8 mouse cellular contexts compared by ENCODE assay signal in the genomic region with DNA sequence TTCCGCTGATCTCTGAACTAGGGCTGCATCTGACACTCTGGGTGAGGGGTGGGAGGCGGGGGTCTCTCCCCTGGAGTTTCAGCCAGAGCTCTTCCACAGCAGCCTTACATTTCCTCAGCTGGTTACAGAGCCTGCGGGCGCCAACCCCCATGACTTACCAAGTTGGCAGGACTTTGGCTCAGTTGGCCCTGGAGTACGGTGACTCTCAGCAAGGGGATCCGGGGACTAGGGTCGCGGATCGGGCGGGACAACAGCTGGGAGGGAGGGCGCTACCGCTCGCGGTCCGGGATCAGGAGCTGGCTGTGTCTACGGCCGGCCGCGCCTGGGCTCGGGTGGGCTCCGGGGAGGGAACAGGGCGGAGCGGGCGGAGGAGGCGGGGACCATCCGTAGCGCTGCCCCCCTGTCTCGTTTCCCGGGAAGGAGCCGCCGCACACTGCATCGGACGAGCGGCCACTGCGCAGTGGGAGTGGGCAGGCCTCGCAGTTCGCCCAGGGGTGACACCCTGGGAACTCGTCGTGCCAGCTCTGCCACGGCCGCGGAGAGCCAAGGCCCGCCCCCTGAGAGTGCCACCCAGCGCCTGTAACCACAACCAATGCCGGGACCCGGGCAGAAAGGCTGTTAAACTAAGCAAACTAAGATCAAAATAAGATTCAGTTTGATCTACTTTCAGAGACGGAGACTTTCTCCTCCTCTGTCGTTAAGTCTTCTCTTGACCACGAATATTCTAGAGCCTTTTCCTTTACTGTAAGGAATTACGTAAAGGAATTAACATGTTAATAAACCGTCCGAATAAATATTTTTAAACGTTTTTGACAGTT. TPM values are rescaled to one million over a fixed set of nuclear protein-coding genes. Genes with fewer than 3 reads are reported as not detected.
DNase-seq lines count a peak whose midpoint lies in the region; ATAC-seq and TF ChIP-seq lines count a peak whose summit lies in the region.

A gene (minus strand): TSS at position 502 of the 818 bp plus-strand sequence.

- peak; percentile 89 for DNase-seq in Muller cell, postnatal 12 days (ENCODE audit: inconsistent ontology term)
- peak; percentile 35 to 39 for DNase-seq in cerebellum, postnatal 36 days
- DNase-seq in gastrocnemius, adult 2 months = peak; percentile 93
- peak; percentile 59 to 67 for DNase-seq in layer of hippocampus, postnatal 36 days
- DNase-seq in lung, postnatal 36 days = peak; percentile 93
- DNase-seq in retina, postnatal 1 day = peak; percentile 82
- peak; percentile 74 for DNase-seq in thymus, postnatal 4 days

- peak within 1 kb of the TSS; percentile 97 for H3K27ac ChIP-seq in gastrocnemius, adult 2 months
- peak within 1 kb of the TSS; percentile 71 for H3K27ac ChIP-seq in hindbrain, embryonic 15.5 days (replicated peaks)

- H3K9ac ChIP-seq in hindbrain, embryonic 15.5 days = peak within 1 kb of the TSS; percentile 40

- no peaks in the 10 kb centered on the region for H3K36me3 ChIP-seq in hindbrain, embryonic 15.5 days

- peaks cover 13% of the 10 kb centered on the region for H3K4me1 ChIP-seq in hindbrain, embryonic 15.5 days (replicated peaks)

- peak within 1 kb of the TSS; percentile 81 for H3K4me3 ChIP-seq in gastrocnemius, adult 2 months
- peak within 1 kb of the TSS; percentile 66 for H3K4me3 ChIP-seq in hindbrain, embryonic 15.5 days

- peak within 1 kb of the TSS; percentile 97 for H3K4me2 ChIP-seq in hindbrain, embryonic 15.5 days

- ATAC-seq in hindbrain, embryonic 15.5 days (ENCODE audit: low FRiP score, low read depth) = peak; percentile 90

- H3K27me3 ChIP-seq in hindbrain, embryonic 15.5 days = peaks cover 17% of the 10 kb centered on the region

- no peaks in the 10 kb centered on the region for H3K9me3 ChIP-seq in hindbrain, embryonic 15.5 days

- intact Hi-C loops in gastrocnemius, adult 2 months (cut with DNase I) = loop anchor here (1.0 to 5.0 kb wide), 2 partner anchors 20 to 160 kb away; a partner anchor contains a TSS

- TF ChIP-seq CTCF in gastrocnemius, adult 2 months (IDR thresholded peaks at IDR 0.05) = peak; percentile 21; the same call in 1 of the 2 replicates

- WGBS in hindbrain, embryonic 15.5 days = 2% methylated on average over 51 of the region's 53 CpGs

RNA-seq across cellular contexts. Expression of the gene that starts here (rescaled TPM):
- total RNA-seq in gastrocnemius, adult 2 months (2021) = 1 to 10 TPM; 7.6 to 9.1 TPM
- 3.2 and 3.9 TPM in 2 replicates for polyA plus RNA-seq in hindbrain, embryonic 15.5 days (2015; fragmentation: Nextera tagmentation; extraction: Ambion mirVana)
- total RNA-seq in layer of hippocampus, postnatal 36 days (2021) = 1 to 10 TPM; 4.0 to 5.1 TPM

Comparison
In these comparisons a context has a peak if more than half of its experiments do, and no peak if none do; other contexts are left out.
1. Peak in every context shown above with its lines: DNase-seq, ATAC-seq, H3K4me3 ChIP-seq and H3K27ac ChIP-seq.
2. DNase-seq: peak in every context shown above with its lines; median percentile 93 in gastrocnemius, adult 2 months; 93 in lung, postnatal 36 days; 89 in Muller cell, postnatal 12 days; 82 in retina, postnatal 1 day; 74 in thymus, postnatal 4 days; 63 in layer of hippocampus, postnatal 36 days; 37 in cerebellum, postnatal 36 days.